Mouse (Mus musculus) left cerebral cortex, adult 18-20 months (tissue): ENCODE data around the gene 1700028K03Rik. TPM values are rescaled to one million over a fixed set of nuclear protein-coding genes. Genes with fewer than 3 reads are reported as not detected.

ENCODE experiments used
- DNase-seq, 2 experiments: peaks; one replicate each; pipeline ENCODE4 v3.0.0; 2021 to 2022; ENCODE audit warnings: low spot score in 2 of 2, mixed read lengths in 1 of 2
- long read RNA-seq, 2 experiments: library from polyadenylated mRNA; stranded (forward); transcript quantifications; one replicate each; pipeline ENCODE4 v2.0.0; 2021
- total RNA-seq, 2 experiments: library from RNA; stranded (reverse); gene quantifications; 2 replicates each; pipeline ENCODE4 v1.2.3; 2021

1700028K03Rik gene
- under 1 TPM; 0.53 to 0.66 TPM for total RNA-seq
- long read RNA-seq, experiment 1, result 0 reads
- long read RNA-seq, experiment 2, partial matches to known transcripts, result 0 of 1 reads
- long read RNA-seq, experiment 2, other reads (novel, unspliced or antisense), result 1 of 1 reads

DNA sequence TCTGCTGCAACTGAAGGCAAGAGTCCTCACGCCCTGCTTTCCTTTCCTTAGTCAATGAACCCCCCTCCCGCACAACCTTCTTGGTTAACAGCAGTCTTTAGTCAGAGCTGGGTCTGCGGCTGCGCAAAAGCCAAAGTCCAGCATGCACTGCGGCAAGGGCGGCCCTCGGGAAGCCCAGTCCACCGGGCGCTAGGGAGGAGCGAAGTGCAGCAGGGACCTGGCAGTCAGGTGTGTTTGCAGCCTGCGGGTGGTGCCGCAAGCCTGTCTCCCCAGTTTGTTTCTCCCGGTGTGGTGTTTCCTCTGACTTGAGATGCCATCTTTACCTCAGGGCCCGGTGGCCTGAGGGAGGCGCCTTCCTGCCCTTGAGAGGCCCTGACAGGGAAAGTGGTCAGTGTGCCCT is at the start of gene 1700028K03Rik:
Gene 1700028K03Rik, plus strand, starts transcription at position 129 of the 400 bp plus-strand sequence.
- no peak for DNase-seq

GRCm38 (mm10) chr5:107488996-107489395 is 45.5 kb upstream of the 1700028K03Rik start:
- no peak for DNase-seq

GRCm38 (mm10) chr5:107491036-107491435 is 43.5 kb upstream of the 1700028K03Rik start:
- DNase-seq, result no peak

GRCm38 (mm10) chr5:107492471-107492870 is 42.0 kb upstream of the 1700028K03Rik start:
- no peak for DNase-seq

DNA sequence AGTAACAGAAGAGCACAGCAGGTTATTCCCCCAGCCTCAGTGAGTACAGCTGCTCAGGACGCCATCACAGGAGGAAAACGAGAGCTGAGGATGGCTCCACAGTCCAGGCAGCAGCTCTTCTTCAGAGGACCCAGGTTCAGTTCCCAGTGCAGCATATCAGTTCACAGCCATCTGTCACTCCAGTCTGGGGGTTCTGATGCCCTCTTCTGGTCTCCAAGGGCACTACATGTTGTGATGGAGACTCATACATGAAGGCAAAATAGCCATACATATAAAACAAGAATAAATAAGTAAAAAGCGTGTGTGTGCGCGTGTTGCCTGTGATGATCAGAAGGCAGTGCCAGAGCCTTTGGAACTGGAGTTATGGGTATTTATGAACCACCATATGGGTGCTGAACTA is 39.8 kb upstream of the 1700028K03Rik start:
- DNase-seq, result no peak

GRCm38 (mm10) chr5:107496047-107496446 is 38.5 kb upstream of the 1700028K03Rik start:
- no peak for DNase-seq

DNA sequence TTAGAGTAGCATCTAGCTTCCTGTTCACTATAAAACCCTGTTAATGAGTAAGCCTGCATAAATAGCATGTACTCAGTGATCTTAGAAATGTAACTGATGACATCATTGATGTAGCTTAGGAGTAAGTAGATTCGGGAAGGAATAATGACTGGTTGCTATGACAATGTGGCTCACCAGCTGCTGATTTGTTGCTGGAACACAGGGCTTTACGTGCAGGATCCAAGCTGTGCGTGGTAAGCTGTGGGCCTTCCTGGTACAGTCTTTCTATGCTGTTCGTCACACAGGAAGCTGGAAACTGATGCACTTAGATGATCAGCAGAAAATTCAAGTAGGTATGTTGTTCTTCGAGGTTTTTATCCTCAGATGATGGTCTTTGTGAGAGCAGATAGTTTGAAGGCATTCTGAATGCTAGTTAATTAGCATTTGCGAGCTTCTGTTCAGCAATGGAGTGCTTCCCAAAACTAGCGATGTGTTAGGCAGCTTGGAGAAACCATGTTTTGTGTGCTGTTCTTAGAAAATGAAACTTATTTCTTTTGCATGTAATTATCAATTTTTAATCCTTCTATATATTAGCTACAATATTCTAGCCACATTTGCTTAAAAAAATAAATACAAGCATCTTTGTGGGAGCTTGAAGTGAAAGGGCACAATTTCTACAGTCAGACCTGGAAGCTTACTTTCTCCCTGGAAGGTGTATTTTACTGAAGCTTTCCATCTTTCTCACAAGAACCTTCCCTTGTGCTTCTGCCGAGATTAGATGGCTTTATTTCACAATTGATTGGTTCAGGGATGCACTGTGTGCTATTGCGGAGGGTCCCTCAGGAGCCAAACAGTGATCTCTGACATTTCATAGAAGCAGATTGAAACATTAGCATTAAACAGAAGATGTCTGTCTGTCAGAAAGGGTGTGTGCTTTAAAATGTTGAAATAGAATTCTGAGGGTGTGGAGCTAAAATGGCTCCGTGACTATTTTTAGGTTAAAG is 36.7 kb upstream of the 1700028K03Rik start:
- peak; percentile 60 to 72 for DNase-seq

DNA sequence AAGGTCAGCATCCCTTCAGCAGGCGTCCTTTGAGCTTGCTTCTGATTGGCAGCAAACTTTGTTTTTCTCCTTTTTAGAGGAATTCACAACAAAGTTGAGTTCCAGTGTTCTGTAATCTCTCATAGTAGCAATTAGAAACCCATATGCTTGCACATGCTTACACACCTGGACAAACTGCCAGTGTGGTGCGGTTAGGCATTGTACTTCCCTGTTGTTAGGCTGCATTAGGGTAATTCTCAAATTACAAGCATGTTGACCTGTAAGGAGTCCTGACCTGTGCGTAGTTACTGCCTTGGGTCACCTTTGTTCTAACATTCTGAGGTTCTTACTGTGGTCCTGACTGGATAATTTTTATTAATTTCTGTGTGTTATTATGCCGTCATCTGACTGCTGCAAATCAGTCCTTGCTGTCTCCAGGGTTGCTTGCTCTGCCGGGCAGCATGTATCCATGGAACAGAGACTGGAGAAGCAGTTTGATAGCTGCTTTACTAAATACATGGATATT is 35.7 kb upstream of the 1700028K03Rik start:
- no peak for DNase-seq

- DNase-seq, result no peak
These were observed 34.5 kb upstream of the 1700028K03Rik start for GRCm38 (mm10) chr5:107499891-107500535.

- no peak for DNase-seq
These were observed 33.8 kb upstream of the 1700028K03Rik start for GRCm38 (mm10) chr5:107500741-107501140.

GRCm38 (mm10) chr5:107507321-107507720 is 27.2 kb upstream of the 1700028K03Rik start, which contains the start of gene Gm42669:
Gene Gm42669 (plus strand): TSS chr5:107507621.
- no peak for DNase-seq

DNA sequence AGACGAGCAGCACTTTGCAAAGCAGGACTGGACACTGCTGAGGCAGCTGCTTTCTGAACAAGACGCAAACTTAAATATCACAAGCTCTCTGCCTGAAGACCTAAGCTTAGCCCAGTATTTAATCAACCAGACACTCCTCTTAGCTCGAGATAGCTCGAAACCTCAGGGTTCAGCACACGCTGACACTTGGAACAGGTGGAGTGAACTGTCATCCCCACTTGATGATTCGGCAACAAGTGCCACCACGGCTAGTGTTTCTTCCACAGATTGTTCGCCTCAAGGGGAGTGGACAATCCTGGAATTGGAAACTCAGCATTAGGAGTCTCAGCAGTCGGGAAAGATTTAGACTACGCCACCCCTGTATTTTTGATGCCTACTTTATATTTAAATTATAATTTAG is 24.0 kb upstream of the 1700028K03Rik start:
- DNase-seq, result no peak

- no peak for DNase-seq
These were observed 23.2 kb upstream of the 1700028K03Rik start for GRCm38 (mm10) chr5:107511326-107511725.

GRCm38 (mm10) chr5:107513583-107513982 is 20.9 kb upstream of the 1700028K03Rik start:
- DNase-seq, result peak in 1 of 2 experiments; percentile 50

DNA sequence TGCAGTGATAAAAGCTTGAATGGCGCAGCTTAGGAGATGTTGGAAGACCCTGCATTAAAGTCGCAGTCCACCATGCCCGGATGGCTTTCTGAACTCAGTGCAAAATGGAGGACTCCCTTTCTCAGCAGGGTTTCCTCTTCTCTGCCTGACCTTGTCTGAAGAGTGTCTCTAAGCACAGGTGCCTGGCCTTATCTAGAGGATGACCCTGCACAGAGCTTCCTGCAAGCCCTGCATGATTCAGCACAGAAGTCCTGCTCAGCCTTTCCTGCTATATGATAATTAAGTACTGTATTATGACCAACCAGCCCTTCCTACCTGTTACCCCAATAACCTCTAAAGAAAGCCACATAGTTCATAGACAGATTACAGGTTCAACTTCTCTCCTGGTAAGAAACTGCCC is 19.1 kb upstream of the 1700028K03Rik start:
- DNase-seq, result no peak

- no peak for DNase-seq
These were observed 18.4 kb upstream of the 1700028K03Rik start for GRCm38 (mm10) chr5:107516087-107516486.

GRCm38 (mm10) chr5:107518602-107519001 is 15.9 kb upstream of the 1700028K03Rik start:
- DNase-seq, result no peak

GRCm38 (mm10) chr5:107521386-107521785 is 13.1 kb upstream of the 1700028K03Rik start:
- DNase-seq, result no peak

GRCm38 (mm10) chr5:107521897-107522296 is 12.6 kb upstream of the 1700028K03Rik start:
- DNase-seq, result peak in 1 of 2 experiments; percentile 42

DNA sequence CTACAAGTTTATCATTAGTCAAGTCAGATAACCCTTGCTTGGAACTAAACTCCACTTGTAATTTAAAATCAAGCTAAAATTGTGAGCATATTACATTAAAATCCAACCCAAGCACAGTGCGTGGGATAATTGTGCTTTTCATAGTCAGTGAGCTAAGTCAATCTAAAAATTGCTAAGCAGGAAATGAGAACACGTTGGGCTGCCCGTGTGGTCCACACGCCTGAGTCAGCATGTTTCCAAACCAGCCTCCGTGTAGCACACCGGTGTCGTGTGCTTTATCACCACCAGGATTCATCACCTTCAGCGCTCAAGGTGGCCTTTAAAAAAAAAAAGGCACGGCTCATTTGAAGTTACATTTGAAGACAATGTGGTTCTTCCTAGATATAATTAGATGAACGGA is 10.2 kb upstream of the 1700028K03Rik start:
- DNase-seq, result peak; percentile 41 to 63

DNA sequence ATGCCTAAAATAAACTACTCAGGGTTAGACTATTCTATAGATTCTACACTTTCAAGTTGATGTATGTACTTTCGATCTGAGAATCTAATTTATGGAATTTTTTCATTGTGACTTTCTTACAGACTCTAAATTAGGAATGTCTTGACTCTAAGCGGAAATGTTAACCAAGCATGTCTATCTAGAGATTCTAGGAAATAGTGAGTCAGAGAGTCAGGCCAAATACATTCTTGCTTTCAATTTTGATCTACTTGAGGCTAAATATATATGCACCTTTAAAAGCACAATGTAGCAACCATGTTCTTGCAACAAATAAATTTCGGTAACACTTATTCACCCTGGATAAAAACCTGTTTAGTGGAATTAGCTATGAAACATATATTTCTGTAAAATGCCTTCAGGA is 5.7 kb upstream of the 1700028K03Rik start:
- no peak for DNase-seq

DNA sequence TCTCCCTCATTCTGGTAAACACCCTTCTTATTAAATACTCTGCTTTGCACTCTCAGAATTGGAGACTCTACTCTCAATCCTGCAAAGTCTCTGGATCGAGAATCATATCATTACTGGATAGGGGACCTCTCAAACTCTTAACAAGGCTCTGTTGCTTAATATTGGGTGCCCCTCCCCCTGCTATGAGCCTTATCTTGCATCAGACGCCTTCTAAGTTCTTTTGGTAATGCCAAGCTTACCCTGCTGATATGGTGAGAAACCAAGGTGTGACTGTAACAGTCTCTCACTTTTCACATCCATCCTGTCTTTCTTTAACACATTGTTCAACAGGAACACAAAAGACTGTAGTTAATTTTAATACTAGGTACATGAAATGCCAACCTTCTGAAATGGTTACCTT is 919 bp upstream of the 1700028K03Rik start:
- no peak for DNase-seq
